Mouse (Mus musculus) bone marrow, adult 2 months (tissue): ENCODE measurements around the gene Rps6ka5.

ENCODE experiments used
- CTCF ChIP-seq: fragments of 200-500 bp; IDR thresholded peaks from 2 replicates; pipeline ENCODE4 v1.5.1; 2011; ENCODE audit warnings: low read length, control low read depth; ENCODE audit not compliant: control insufficient read depth, insufficient read depth
- POLR2A ChIP-seq: fragments of 200-500 bp; IDR thresholded peaks from 2 replicates; pipeline ENCODE4 v1.6.1; 2011; ENCODE audit warnings: low read depth, mild to moderate bottlenecking, control low read depth, low read length, borderline replicate concordance; ENCODE audit not compliant: control insufficient read depth

GRCm38 (mm10) chr12:100527241-100527640 is 199.5 kb downstream of the Rps6ka5 start:
- TF ChIP-seq CTCF, result no peak
- TF ChIP-seq POLR2A, result no peak
